Mouse (Mus musculus) neutrophil, adult 65 days (primary cell): ENCODE data around the gene Fbxo45. TPM values are rescaled to one million over a fixed set of nuclear protein-coding genes. Genes with fewer than 3 reads are reported as not detected.

Experiments
- total RNA-seq: library from RNA; stranded (reverse); gene quantifications from 2 replicates; pipeline ENCODE4 v1.2.4, GENCODE M21; 2023

Fbxo45 gene
- total RNA-seq = 6.2 and 7.2 TPM in 2 replicates

DNA sequence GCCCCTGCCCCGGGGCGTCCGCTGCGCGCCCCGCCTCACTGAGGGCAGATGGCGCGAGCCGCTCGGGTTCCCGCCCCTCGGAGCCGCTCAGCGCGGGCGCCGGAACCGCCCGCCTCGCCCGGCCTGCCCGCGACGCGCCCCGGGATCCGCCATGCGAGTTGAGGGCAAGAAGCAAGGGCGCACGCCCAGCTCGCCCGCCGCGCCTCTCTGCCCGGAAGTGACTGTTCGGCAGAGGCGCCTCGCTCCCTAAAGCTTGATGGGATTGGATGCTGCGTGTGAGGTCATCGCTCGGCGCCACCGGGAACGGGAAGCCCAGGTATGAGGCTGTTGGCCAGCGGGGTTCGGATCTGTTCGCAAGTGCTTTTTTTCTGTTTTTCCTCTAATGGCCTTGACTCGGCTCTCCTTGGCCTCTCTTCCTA, at the start of gene Fbxo45, which contains the start of gene Wdr53:
Gene Fbxo45 (minus strand): TSS at position 207 of the 419 bp plus-strand sequence.
Gene Wdr53 (plus strand): TSS at position 276 of the 419 bp plus-strand sequence.

GRCm38 (mm10) chr16:32277308-32278256, 30.6 kb upstream of the Fbxo45 start, which contains the start of gene Rnf168:
TSS of gene Rnf168 (plus strand) at chr16:32277459.

DNA sequence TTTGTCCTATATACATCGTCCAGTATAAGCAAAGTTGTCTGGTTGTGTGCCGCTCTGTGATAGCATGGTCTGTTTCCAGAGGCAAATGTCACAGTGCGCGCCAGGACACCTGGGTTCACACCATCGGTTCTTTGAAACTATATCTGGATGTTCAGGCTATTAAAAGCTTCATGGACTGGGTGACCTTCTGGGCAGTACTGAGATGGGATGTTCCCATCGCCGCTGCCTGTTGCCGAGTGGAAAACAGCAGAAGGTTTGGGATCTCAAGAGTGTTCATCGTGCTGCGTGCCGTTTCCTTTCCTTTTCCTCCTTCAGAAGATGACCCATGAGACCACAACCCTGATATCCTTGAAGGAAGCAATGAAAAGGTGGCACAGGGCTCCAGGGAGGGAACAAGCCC, 24.3 kb upstream of the Fbxo45 start, which contains the start of gene Smco1:
Gene Smco1 (plus strand): TSS at position 178 of the 400 bp plus-strand sequence.

Other genes with a start within 250 kb of the Fbxo45 start
- 10.4 and 16.2 TPM in 2 replicates for gene Senp5, start 243.9 kb downstream of the Fbxo45 start, total RNA-seq
- 97.0 and 112 TPM in 2 replicates for gene Pak2, start 167.8 kb downstream of the Fbxo45 start, total RNA-seq
- gene Pigx, start 147.4 kb downstream of the Fbxo45 start, total RNA-seq = 37.4 and 49.3 TPM in 2 replicates
- 33.1 and 41.5 TPM in 2 replicates for gene Cep19, start 147.4 kb downstream of the Fbxo45 start, total RNA-seq
- gene Nrros, start 81.6 kb downstream of the Fbxo45 start, total RNA-seq = 114 and 161 TPM in 2 replicates
- 2.9 and 3.9 TPM in 2 replicates for gene Bex6, start 67.3 kb downstream of the Fbxo45 start, total RNA-seq
- gene Wdr53, start 69 bp upstream of the Fbxo45 start, total RNA-seq = 7.9 and 8.3 TPM in 2 replicates
- 0.66 and 1.2 TPM in 2 replicates for gene Smco1, start 24.3 kb upstream of the Fbxo45 start, total RNA-seq
- gene Rnf168, start 30.3 kb upstream of the Fbxo45 start, total RNA-seq = 15.1 and 26.6 TPM in 2 replicates
- gene Ubxn7, start 85.1 kb upstream of the Fbxo45 start, total RNA-seq = 56.3 and 65.4 TPM in 2 replicates
- gene Tm4sf19, start 153.3 kb upstream of the Fbxo45 start, total RNA-seq = not detected in 2 replicates
- gene Tctex1d2, start 172.5 kb upstream of the Fbxo45 start, total RNA-seq = 17.9 and 19.8 TPM in 2 replicates
- 122 and 151 TPM in 2 replicates for gene Pcyt1a, start 183.8 kb upstream of the Fbxo45 start, total RNA-seq
- gene Slc51a, start 240.7 kb upstream of the Fbxo45 start, total RNA-seq = not detected in 2 replicates
- gene Zdhhc19, start 249.1 kb upstream of the Fbxo45 start, total RNA-seq = not detected in 2 replicates